Mouse (Mus musculus) layer of hippocampus, postnatal 36 days (tissue): ENCODE measurements around the gene 9330182O14Rik. TPM values are rescaled to one million over a fixed set of nuclear protein-coding genes. Genes with fewer than 3 reads are reported as not detected.

Source experiments
- DNase-seq, 2 experiments: peaks; one replicate each; pipeline ENCODE4 v3.0.0; 2022
- total RNA-seq, 2 experiments: library from RNA; stranded (reverse); gene quantifications; 2 replicates each; pipeline ENCODE4 v1.2.3; 2021

The 9330182O14Rik gene
- total RNA-seq = not detected

GRCm38 (mm10) chr15:40134152-40134792 is at the start of gene 9330182O14Rik:
9330182O14Rik (plus strand) TSS chr15:40134365.
- DNase-seq = no peak

- no peak for DNase-seq
Measured at GRCm38 (mm10) chr15:40103304-40103703, 30.9 kb upstream of the 9330182O14Rik start.

GRCm38 (mm10) chr15:40105712-40106111 is 28.5 kb upstream of the 9330182O14Rik start:
- DNase-seq = no peak

- no peak for DNase-seq
Measured at GRCm38 (mm10) chr15:40113888-40114576, 20.1 kb upstream of the 9330182O14Rik start.

- peak; percentile 31 to 37 for DNase-seq
Measured at GRCm38 (mm10) chr15:40114600-40115271, 19.4 kb upstream of the 9330182O14Rik start.

- no peak for DNase-seq
Measured at GRCm38 (mm10) chr15:40116396-40116795, 17.8 kb upstream of the 9330182O14Rik start.

GRCm38 (mm10) chr15:40124211-40124953 is 9.8 kb upstream of the 9330182O14Rik start:
- DNase-seq = no peak

GRCm38 (mm10) chr15:40129496-40129895 is 4.7 kb upstream of the 9330182O14Rik start:
- DNase-seq = no peak

- peak; percentile 79 to 80 for DNase-seq
Measured at GRCm38 (mm10) chr15:40130880-40131478, 3.2 kb upstream of the 9330182O14Rik start.

GRCm38 (mm10) chr15:40132408-40132807 is 1.8 kb upstream of the 9330182O14Rik start:
- DNase-seq = no peak

- peak; percentile 23 to 28 for DNase-seq
Measured at GRCm38 (mm10) chr15:40144221-40144620, 10.1 kb downstream of the 9330182O14Rik start.

- no peak for DNase-seq
Measured at GRCm38 (mm10) chr15:40157683-40158082, 23.5 kb downstream of the 9330182O14Rik start.

- DNase-seq = peak in 1 of 2 experiments; percentile 28
Measured at GRCm38 (mm10) chr15:40166560-40167275, 32.6 kb downstream of the 9330182O14Rik start.

GRCm38 (mm10) chr15:40167276-40168139 is 33.3 kb downstream of the 9330182O14Rik start:
- DNase-seq = no peak

- DNase-seq = no peak
Measured at GRCm38 (mm10) chr15:40168140-40168688, 34.0 kb downstream of the 9330182O14Rik start.

GRCm38 (mm10) chr15:40169061-40169460 is 34.9 kb downstream of the 9330182O14Rik start:
- DNase-seq = no peak

- no peak for DNase-seq
Measured at GRCm38 (mm10) chr15:40169705-40170104, 35.5 kb downstream of the 9330182O14Rik start.

GRCm38 (mm10) chr15:40179423-40179822 is 45.3 kb downstream of the 9330182O14Rik start:
- DNase-seq = no peak

- DNase-seq = no peak
Measured at GRCm38 (mm10) chr15:40187017-40187416, 52.9 kb downstream of the 9330182O14Rik start.
